Mouse (Mus musculus) CH12.LX (cell line): ENCODE measurements around the gene Zxdc. TPM values are rescaled to one million over a fixed set of nuclear protein-coding genes. Genes with fewer than 3 reads are reported as not detected.
A peak's percentile ranks its signal among the peaks of the same experiment; 100 is the strongest.

Source experiments
- DNase-seq: peaks from one replicate; pipeline ENCODE4 v3.0.0-alpha.2; 2013; ENCODE audit errors: extremely low read depth
- H3K27ac ChIP-seq: 2 replicates; pipeline ENCODE4 v1.5.1; 2012; ENCODE audit warnings: low read depth, mild to moderate bottlenecking, control low read depth, moderate library complexity; ENCODE audit not compliant: insufficient read depth
- H3K27me3 ChIP-seq: replicated peaks from 2 replicates; pipeline ENCODE3; 2012; ENCODE audit warnings: inconsistent platforms
- H3K36me3 ChIP-seq, 2 experiments: replicated peaks in 1 of 2; 2 replicates each; pipeline versions ENCODE3 to v1.6.1; 2012; ENCODE audit warnings: inconsistent platforms in 1 of 2, low read length in 1 of 2, mild to moderate bottlenecking in 1 of 2, mixed read lengths in 1 of 2, moderate library complexity in 1 of 2; ENCODE audit not compliant: control insufficient read depth in 1 of 2, insufficient read depth in 1 of 2
- H3K4me1 ChIP-seq, 2 experiments: 2 replicates each; pipeline ENCODE4 v1.6.1; 2012; ENCODE audit warnings: inconsistent platforms in 1 of 2, moderate library complexity in 1 of 2; ENCODE audit not compliant: insufficient read depth in 2 of 2, control insufficient read depth in 1 of 2
- H3K4me2 ChIP-seq: 2 replicates; pipeline ENCODE4 v1.6.1; 2012; ENCODE audit warnings: low read depth, mild to moderate bottlenecking, control low read depth; ENCODE audit not compliant: poor library complexity, insufficient read depth, severe bottlenecking
- H3K4me3 ChIP-seq, 3 experiments: fragments of 150-350 bp in 1 of 3; sonication (generic) in 1 of 3; replicated peaks in 1 of 3; 2 replicates each; pipeline versions ENCODE3 to v1.5.1; 2011 to 2012; ENCODE audit warnings: low read depth in 2 of 3, low read length in 2 of 3, mild to moderate bottlenecking in 2 of 3, moderate library complexity in 2 of 3, control low read depth in 1 of 3, improper control_type of control experiment in 1 of 3, inconsistent platforms in 1 of 3, mixed read lengths in 1 of 3; ENCODE audit not compliant: poor library complexity in 1 of 3
- H3K79me2 ChIP-seq: replicated peaks from 2 replicates; pipeline ENCODE4 v1.6.1; 2012; ENCODE audit warnings: mild to moderate bottlenecking, moderate library complexity; ENCODE audit not compliant: control insufficient read depth, poor library complexity, insufficient read depth, severe bottlenecking; ENCODE audit errors: extremely low read depth
- H3K9ac ChIP-seq: 2 replicates; pipeline ENCODE4 v1.6.1; 2012; ENCODE audit warnings: low read depth, mild to moderate bottlenecking, control low read depth, moderate library complexity; ENCODE audit not compliant: insufficient read depth
- H3K9me3 ChIP-seq: replicated peaks from 2 replicates; pipeline ENCODE3; 2012; ENCODE audit warnings: low read length, inconsistent platforms, mixed read lengths
- CHD1 ChIP-seq: IDR thresholded peaks from 2 replicates; pipeline ENCODE4 v1.6.1; 2012; ENCODE audit warnings: low read depth, low read length, improper control_type of control experiment, inconsistent platforms
- CHD2 ChIP-seq: IDR thresholded peaks from 2 replicates; pipeline ENCODE4 v1.6.1; 2011; ENCODE audit warnings: low read length, improper control_type of control experiment
- CTCF ChIP-seq, 2 experiments: IDR thresholded peaks in 1 of 2; conservative IDR thresholded peaks in 1 of 2; 2 replicates each; pipeline ENCODE4 v1.5.1; 2011 to 2012; ENCODE audit warnings: low read depth in 2 of 2, low read length in 2 of 2, improper control_type of control experiment in 1 of 2, inconsistent platforms in 1 of 2, mild to moderate bottlenecking in 1 of 2, moderate library complexity in 1 of 2
- E2F4 ChIP-seq: IDR thresholded peaks from 2 replicates; pipeline ENCODE4 v1.6.1; 2011; ENCODE audit warnings: low read depth, low read length, improper control_type of control experiment; ENCODE audit not compliant: insufficient replicate concordance
- ELF1 ChIP-seq: IDR thresholded peaks from 2 replicates; pipeline ENCODE4 v1.6.1; 2014; ENCODE audit warnings: low read depth, mild to moderate bottlenecking, inconsistent platforms, low read length, improper control_type of control experiment
- EP300 ChIP-seq: IDR thresholded peaks from 2 replicates; pipeline ENCODE4 v1.6.1; 2011; ENCODE audit warnings: low read length, improper control_type of control experiment
- ETS1 ChIP-seq: conservative IDR thresholded peaks from 2 replicates; pipeline ENCODE4 v1.6.1; 2012; ENCODE audit warnings: low read depth, mild to moderate bottlenecking, inconsistent platforms, low read length, improper control_type of control experiment, moderate library complexity
- GABPA ChIP-seq: IDR thresholded peaks from 2 replicates; pipeline ENCODE4 v1.6.1; 2012; ENCODE audit warnings: low read depth, low read length, improper control_type of control experiment, inconsistent platforms; ENCODE audit not compliant: insufficient replicate concordance
- IRF4 ChIP-seq: IDR thresholded peaks from 2 replicates; pipeline ENCODE4 v1.6.1; 2014; ENCODE audit warnings: low read depth, mild to moderate bottlenecking, inconsistent platforms, low read length, improper control_type of control experiment
- JUND ChIP-seq: conservative IDR thresholded peaks from 2 replicates; pipeline ENCODE4 v1.6.1; 2011; ENCODE audit warnings: low read depth, low read length, improper control_type of control experiment
- KAT2A ChIP-seq: IDR thresholded peaks from 2 replicates; pipeline ENCODE4 v1.6.1; 2012; ENCODE audit warnings: low read length, improper control_type of control experiment, inconsistent platforms; ENCODE audit not compliant: insufficient replicate concordance
- MAFK ChIP-seq: IDR thresholded peaks from 2 replicates; pipeline ENCODE4 v1.6.1; 2011; ENCODE audit warnings: low read length, improper control_type of control experiment; ENCODE audit not compliant: insufficient replicate concordance
- MYC ChIP-seq: IDR thresholded peaks from 2 replicates; pipeline ENCODE4 v1.6.1; 2011; ENCODE audit warnings: low read depth, mild to moderate bottlenecking, improper control_type of control experiment, low read length
- NRF1 ChIP-seq: IDR thresholded peaks from 2 replicates; pipeline ENCODE4 v1.6.1; 2014; ENCODE audit warnings: low read depth, mild to moderate bottlenecking, inconsistent platforms, low read length, improper control_type of control experiment, moderate library complexity
- PAX5 ChIP-seq: IDR thresholded peaks from 2 replicates; pipeline ENCODE4 v1.6.1; 2012; ENCODE audit warnings: low read length, inconsistent platforms, mixed read lengths
- POLR2A ChIP-seq: IDR thresholded peaks from 2 replicates; pipeline ENCODE4 v1.6.1; 2011; ENCODE audit warnings: low read depth, mild to moderate bottlenecking, improper control_type of control experiment, low read length
- POLR2AphosphoS2 ChIP-seq: IDR thresholded peaks from 2 replicates; pipeline ENCODE4 v1.6.1; 2011; ENCODE audit warnings: low read depth, low read length, improper control_type of control experiment
- RAD21 ChIP-seq: IDR thresholded peaks from 2 replicates; pipeline ENCODE4 v1.6.1; 2011; ENCODE audit warnings: low read depth, mild to moderate bottlenecking, low read length, improper control_type of control experiment, moderate library complexity
- SIN3A ChIP-seq: IDR thresholded peaks from 2 replicates; pipeline ENCODE4 v1.6.1; 2012; ENCODE audit warnings: low read length, improper control_type of control experiment, inconsistent platforms
- SMC3 ChIP-seq: IDR thresholded peaks from 2 replicates; pipeline ENCODE4 v1.6.1; 2011; ENCODE audit warnings: low read depth, low read length, improper control_type of control experiment
- TBP ChIP-seq: conservative IDR thresholded peaks from 2 replicates; pipeline ENCODE4 v1.6.1; 2011; ENCODE audit warnings: low read depth, low read length, improper control_type of control experiment
- USF1 ChIP-seq: IDR thresholded peaks from 2 replicates; pipeline ENCODE4 v1.6.1; 2014; ENCODE audit warnings: low read depth, mild to moderate bottlenecking, inconsistent platforms, low read length, improper control_type of control experiment
- USF2 ChIP-seq: conservative IDR thresholded peaks from 2 replicates; pipeline ENCODE4 v1.6.1; 2011; ENCODE audit warnings: low read depth, low read length, improper control_type of control experiment
- ZKSCAN1 ChIP-seq: IDR thresholded peaks from 2 replicates; pipeline ENCODE4 v1.6.1; 2012; ENCODE audit warnings: low read depth, inconsistent platforms, low read length, improper control_type of control experiment, borderline replicate concordance
- dilution Hi-C: fragments of 300-500 bp; cut with MboI; formaldehyde crosslinking; loops from 2 replicates; pipeline ENCODE4 v1.14.3; 2020; ENCODE audit warnings: low sequenced_read_pairs; ENCODE audit not compliant: extremely low pct_unique_long_range_greater_than_20kb, extremely low pct_ligation_motif_present
- in situ Hi-C: fragments of 300-500 bp; cut with MboI; formaldehyde crosslinking; loops from 3 replicates; pipeline ENCODE4 v1.14.3; 2019; ENCODE audit warnings: low sequenced_read_pairs, low pct_ligation_motif_present, low pct_unique_long_range_greater_than_20kb, mixed read lengths
- polyA plus RNA-seq: library from polyadenylated mRNA; unstranded; fragments of >175 nt; gene quantifications from 2 replicates; pipeline ENCODE4 v1.2.1, GENCODE M21; 2012; ENCODE audit warnings: low read depth; ENCODE audit not compliant: insufficient read length
- total RNA-seq, 2 experiments: library from RNA; depleted of rRNA; stranded (reverse); fragments of 300-350 nt in 1 of 2; fragments of >200 nt in 1 of 2; gene quantifications; 2 replicates each; pipeline ENCODE4 v1.2.3; 2012 to 2014

Zxdc gene
- total and polyA plus RNA-seq, 3 experiments = 4.7 to 8.3 (median 5.2) TPM

DNA sequence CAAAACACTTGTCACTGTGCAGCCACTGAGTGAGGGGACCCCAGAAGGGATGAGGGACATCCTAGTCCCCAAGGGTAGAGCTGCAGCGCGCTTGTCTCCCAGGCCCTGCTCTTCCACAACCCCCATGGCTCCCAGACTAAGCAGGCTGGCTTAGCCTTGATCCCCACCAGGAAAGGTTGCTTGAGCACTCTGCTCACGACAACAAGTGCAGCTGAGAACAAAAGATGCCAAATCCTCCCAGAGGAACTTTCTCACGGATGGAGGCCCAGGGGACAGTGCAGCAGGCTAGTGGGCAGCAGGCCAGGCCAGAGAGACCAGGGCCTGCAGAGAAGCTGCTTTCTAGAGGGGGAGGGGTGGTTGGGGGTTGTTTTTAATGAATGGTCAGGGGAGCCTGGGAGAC, 77.6 kb downstream of the Zxdc start:
- Histone ChIP-seq H3K9ac (no peak overlapping the region), H3K27me3 (peaks cover 58% of the 10 kb centered on the region), H3K27ac (no peak overlapping the region), H3K4me2 (no peak overlapping the region), H3K9me3 (no peaks in the 10 kb centered on the region), H3K36me3 (no peaks in the 10 kb centered on the region), H3K4me1 (no peaks in the 10 kb centered on the region), H3K79me2 (no peaks in the 10 kb centered on the region), H3K4me3 (no peak overlapping the region)
- dilution Hi-C loops (no loop called here), in situ Hi-C loops (no loop called here)
- no peak for TF ChIP-seq KAT2A
- TF ChIP-seq GABPA = no peak
- TF ChIP-seq JUND = no peak
- TF ChIP-seq ZKSCAN1 = no peak
- TF ChIP-seq EP300 = no peak
- TF ChIP-seq MYC = no peak
- no peak for TF ChIP-seq CHD2
- TF ChIP-seq ELF1 = no peak
- no peak for TF ChIP-seq TBP
- TF ChIP-seq CTCF (conservative IDR thresholded peaks at IDR 0.05 in 1 of 2, IDR thresholded peaks at IDR 0.05 in 1 of 2; ENCODE audit: low read depth in 2 of 2, low read length in 2 of 2) = no peak
- TF ChIP-seq IRF4 = no peak
- TF ChIP-seq POLR2AphosphoS2 = no peak
- TF ChIP-seq NRF1 = no peak
- no peak for DNase-seq

DNA sequence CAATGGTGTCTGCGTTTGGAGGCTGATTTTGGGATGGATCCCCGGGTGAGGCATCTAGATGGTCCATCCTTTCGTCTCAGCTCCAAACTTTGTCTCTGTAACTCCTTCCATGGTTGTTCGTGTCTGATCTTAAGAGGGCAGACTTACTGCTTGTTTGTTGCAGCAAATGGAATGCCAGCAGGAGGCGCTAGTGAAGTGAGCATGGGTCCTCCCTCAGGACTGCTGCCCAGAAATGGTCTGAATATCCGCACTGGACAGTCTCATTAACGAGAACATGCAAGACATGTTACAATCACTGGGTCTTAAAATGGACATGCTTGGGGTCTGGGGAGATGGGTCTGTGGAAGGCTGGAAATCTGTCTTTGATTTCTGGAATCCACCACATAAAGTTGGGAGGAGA, 80.9 kb downstream of the Zxdc start:
- H3K27me3 ChIP-seq = peaks cover 86% of the 10 kb centered on the region
- no peak overlapping the region for H3K4me3 ChIP-seq
- no peak overlapping the region for H3K9ac ChIP-seq
- no peak overlapping the region for H3K27ac ChIP-seq
- in situ Hi-C loops (no loop called here), dilution Hi-C loops (no loop called here)
- no peaks in the 10 kb centered on the region for H3K79me2 ChIP-seq
- H3K9me3 ChIP-seq = no peaks in the 10 kb centered on the region
- H3K4me1 ChIP-seq = no peaks in the 10 kb centered on the region
- DNase-seq = peak; percentile 39
- TF ChIP-seq ETS1 (no peak), ELF1 (no peak), CTCF (conservative IDR thresholded peaks at IDR 0.05 in 1 of 2, IDR thresholded peaks at IDR 0.05 in 1 of 2; ENCODE audit: low read depth in 2 of 2, low read length in 2 of 2) (peak; percentile 59 to 86), RAD21 (peak; percentile 64), SMC3 (peak; percentile 81)
- no peak overlapping the region for H3K4me2 ChIP-seq
- no peaks in the 10 kb centered on the region for H3K36me3 ChIP-seq

DNA sequence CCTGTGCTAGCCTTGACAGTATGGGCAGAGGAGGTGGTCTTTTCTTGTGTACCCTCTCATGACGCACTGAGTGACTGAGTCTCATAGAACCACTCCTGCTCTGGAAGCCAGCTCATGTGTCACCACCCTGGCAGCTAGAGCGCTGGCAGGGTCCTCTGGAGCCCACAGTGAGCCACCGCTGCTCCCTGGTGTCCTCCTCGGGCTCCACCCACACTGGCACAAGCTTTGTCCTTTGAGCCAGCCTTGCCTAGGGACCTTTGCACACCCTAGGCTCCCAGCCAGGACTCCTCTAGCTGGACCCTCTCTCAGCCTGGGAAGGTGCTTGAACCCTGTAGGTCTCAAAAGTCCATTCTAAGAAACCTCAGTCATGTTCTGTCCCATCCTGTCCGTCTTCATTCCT, 81.4 kb downstream of the Zxdc start:
- Histone ChIP-seq H3K4me3 (no peak overlapping the region), H3K9ac (no peak overlapping the region), H3K27me3 (peaks cover 86% of the 10 kb centered on the region), H3K27ac (no peak overlapping the region), H3K4me2 (no peak overlapping the region), H3K4me1 (no peaks in the 10 kb centered on the region), H3K36me3 (no peaks in the 10 kb centered on the region), H3K79me2 (no peaks in the 10 kb centered on the region), H3K9me3 (no peaks in the 10 kb centered on the region)
- TF ChIP-seq SIN3A (no peak), PAX5 (no peak), USF1 (no peak), CHD1 (no peak), USF2 (no peak), EP300 (no peak), E2F4 (no peak), ELF1 (no peak), MYC (no peak), POLR2A (no peak), MAFK (no peak), CHD2 (no peak), GABPA (no peak)
- DNase-seq = no peak
- dilution Hi-C loops = no loop called here
- in situ Hi-C loops = no loop called here
